Mouse (Mus musculus): ENCODE results near the gene Il7r.

DNA sequence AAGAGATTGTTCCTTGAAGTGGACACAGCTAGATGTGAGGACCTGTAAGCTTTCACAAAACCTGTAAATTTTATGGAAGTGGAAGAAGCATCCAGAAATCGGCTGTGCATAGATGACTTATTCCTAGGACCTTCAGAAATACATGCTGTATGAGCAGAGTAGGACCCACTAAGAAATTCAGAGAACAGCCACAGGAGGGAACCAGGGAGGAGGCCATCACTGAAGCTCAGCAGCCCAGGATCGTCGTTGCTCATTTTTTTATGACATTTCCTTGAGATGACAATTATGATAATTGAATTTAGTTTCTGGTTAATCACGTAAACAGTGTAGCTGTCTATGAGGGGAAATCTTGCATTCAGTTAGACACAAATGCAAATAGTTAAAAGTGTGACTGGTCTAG, 47.3 kb upstream of the Il7r start:
- TF ChIP-seq CTCF (IDR thresholded peaks at IDR 0.05; ENCODE audit: low read depth, low read length) (no peak), POLR2A (IDR thresholded peaks at IDR 0.05; ENCODE audit: insufficient read depth, low read length) (no peak), EP300 (IDR thresholded peaks at IDR 0.05; ENCODE audit: insufficient read depth, low read depth, low read length) (no peak)

Measured in ES-Bruce4 (cell line).